In the genomic region with DNA sequence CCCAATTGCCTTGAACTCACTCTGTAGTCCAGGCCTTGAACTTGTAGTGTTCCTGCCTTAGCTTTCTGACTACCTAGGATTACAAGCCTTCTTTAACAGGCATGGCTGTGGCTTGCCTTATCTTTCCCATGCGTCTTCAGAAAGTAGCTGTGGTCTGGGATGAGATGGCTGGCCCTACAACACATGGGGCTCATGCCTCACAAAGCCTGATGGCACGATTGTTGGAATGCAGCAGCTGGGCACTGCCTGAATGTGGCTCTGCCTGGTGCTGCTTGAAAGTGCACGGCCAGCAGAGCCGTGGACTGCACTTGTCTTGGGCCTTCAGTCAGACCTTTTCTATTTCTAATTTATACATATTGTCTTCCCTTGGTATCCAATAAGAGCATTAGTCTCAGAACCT, we compare ENCODE assay signal across 19 mouse cellular contexts. TPM values are rescaled to one million over a fixed set of nuclear protein-coding genes. Genes with fewer than 3 reads are reported as not detected.
DNase-seq lines count a peak whose midpoint lies in the region; ATAC-seq and TF ChIP-seq lines count a peak whose summit lies in the region.
"Had no signal": no experiment of that assay in that cellular context is flagged by ENCODE, and none has a peak within 500 bp of the region (broad histone marks: within the 10 kb centered on the region; RNA-seq: fewer than 3 reads in every experiment).

No protein-coding gene starts in this region.

- H3K9ac ChIP-seq in liver, embryonic 13.5 days = no peak overlapping the region
- H3K9ac ChIP-seq in liver, postnatal 0 days (replicated peaks) = no peak overlapping the region
- H3K9ac ChIP-seq in midbrain, postnatal 0 days (replicated peaks; ENCODE audit: low read length, poor library complexity, severe bottlenecking) = no peak overlapping the region
- H3K9ac ChIP-seq: embryonic facial prominence, embryonic 12.5 days; forebrain, embryonic 13.5 days; forebrain, embryonic 15.5 days had no signal

- no peak overlapping the region for H3K4me3 ChIP-seq in liver, embryonic 13.5 days (replicated peaks)
- H3K4me3 ChIP-seq in liver, postnatal 0 days (ENCODE audit: low read depth, low read length) = no peak overlapping the region
- no peak overlapping the region for H3K4me3 ChIP-seq in myocyte
- H3K4me3 ChIP-seq in midbrain, postnatal 0 days (ENCODE audit: low read depth, low read length) = no peak overlapping the region
- H3K4me3 ChIP-seq: embryonic facial prominence, embryonic 10.5 days; embryonic facial prominence, embryonic 12.5 days; forebrain, embryonic 13.5 days; forebrain, embryonic 15.5 days had no signal

- peaks cover 64% of the 10 kb centered on the region for H3K36me3 ChIP-seq in liver, embryonic 13.5 days
- H3K36me3 ChIP-seq in liver, postnatal 0 days (replicated peaks; ENCODE audit: insufficient read depth, low read length) = peaks cover 40% of the 10 kb centered on the region
- no peaks in the 10 kb centered on the region for H3K36me3 ChIP-seq in myocyte (ENCODE audit: control insufficient read depth, insufficient read depth)
- H3K36me3 ChIP-seq in midbrain, postnatal 0 days (ENCODE audit: insufficient read depth, low read length) = peaks cover 27% of the 10 kb centered on the region

- intact Hi-C loops in heart, postnatal 10 days (cut with DNase I) = no loop called here

- H3ac ChIP-seq in myocyte (ENCODE audit: control insufficient read depth, insufficient read length) = no peak overlapping the region

- no peaks in the 10 kb centered on the region for H3K79me2 ChIP-seq in myocyte (ENCODE audit: control insufficient read depth, insufficient read depth)

- peaks cover 16% of the 10 kb centered on the region for H3K4me1 ChIP-seq in liver, embryonic 13.5 days (replicated peaks)
- H3K4me1 ChIP-seq in liver, postnatal 0 days (ENCODE audit: insufficient read depth) = no peaks in the 10 kb centered on the region
- H3K4me1 ChIP-seq in midbrain, postnatal 0 days (ENCODE audit: insufficient read depth, low read length) = no peaks in the 10 kb centered on the region
- H3K4me1 ChIP-seq: embryonic facial prominence, embryonic 10.5 days; embryonic facial prominence, embryonic 12.5 days; forebrain, embryonic 13.5 days; forebrain, embryonic 15.5 days had no signal

- H3K27me3 ChIP-seq in liver, embryonic 13.5 days = no peaks in the 10 kb centered on the region
- no peaks in the 10 kb centered on the region for H3K27me3 ChIP-seq in liver, postnatal 0 days (ENCODE audit: insufficient read depth, low read length)
- H3K27me3 ChIP-seq in myocyte (ENCODE audit: control insufficient read depth, insufficient read depth, insufficient read length) = no peaks in the 10 kb centered on the region
- H3K27me3 ChIP-seq in midbrain, postnatal 0 days (ENCODE audit: insufficient read depth, low read length) = no peaks in the 10 kb centered on the region
- H3K27me3 ChIP-seq: embryonic facial prominence, embryonic 12.5 days; forebrain, embryonic 13.5 days; forebrain, embryonic 15.5 days had no signal

- ATAC-seq in liver, embryonic 13.5 days (ENCODE audit: low read depth) = peak; percentile 43; the same call in 1 of the 2 replicates
- no peak for ATAC-seq in liver, postnatal 0 days
- ATAC-seq in megakaryocyte progenitor cell, adult 5-6 weeks (replicated peaks; ENCODE audit: poor library complexity) = peak; percentile 69
- no peak for ATAC-seq in midbrain, postnatal 0 days (ENCODE audit: low FRiP score)
- ATAC-seq: forebrain, embryonic 13.5 days; forebrain, embryonic 15.5 days had no signal

- no peak for TF ChIP-seq CTCF in liver, postnatal 0 days (IDR thresholded peaks at IDR 0.05; ENCODE audit: low read depth)
- no peak for TF ChIP-seq CTCF in midbrain, postnatal 0 days (IDR thresholded peaks at IDR 0.05)

- no peak for DNase-seq in liver, embryonic 13.5 days
- DNase-seq in liver, postnatal 0 days = no peak
- DNase-seq in midbrain, postnatal 0 days (ENCODE audit: low spot score) = no peak
- DNase-seq in heart, postnatal 10 days = no peak
- DNase-seq: adrenal gland, adult 2 months; adrenal gland, postnatal 10 days; adrenal gland, postnatal 25 days; cerebellum, adult 11 months; cerebellum, adult 18-20 months; cerebellum, adult 8-10 months; cerebellum, adult 9-11 months; cerebellum, postnatal 14 days; cerebellum, postnatal 36 days had no signal

- H3K9me3 ChIP-seq in liver, embryonic 13.5 days (replicated peaks) = no peaks in the 10 kb centered on the region
- no peaks in the 10 kb centered on the region for H3K9me3 ChIP-seq in liver, postnatal 0 days (ENCODE audit: low read length)
- H3K9me3 ChIP-seq in midbrain, postnatal 0 days (ENCODE audit: low read length) = no peaks in the 10 kb centered on the region
- H3K9me3 ChIP-seq: embryonic facial prominence, embryonic 10.5 days; embryonic facial prominence, embryonic 12.5 days; forebrain, embryonic 13.5 days; forebrain, embryonic 15.5 days had no signal

- TF ChIP-seq EP300 in liver, postnatal 0 days (IDR thresholded peaks at IDR 0.05; ENCODE audit: low read depth) = no peak

- WGBS in liver, embryonic 13.5 days (ENCODE audit: insufficient replicate concordance) = 56% methylated on average over 4 of the region's 4 CpGs
- WGBS in liver, postnatal 0 days (ENCODE audit: insufficient replicate concordance) = 61% methylated on average over 4 of the region's 4 CpGs
- WGBS in midbrain, postnatal 0 days = 84% methylated on average over 4 of the region's 4 CpGs

- H3K27ac ChIP-seq in liver, embryonic 13.5 days = peak overlapping the region; percentile 39; the same call in 1 of the 2 replicates
- H3K27ac ChIP-seq in liver, postnatal 0 days (ENCODE audit: low read depth) = no peak overlapping the region
- no peak overlapping the region for H3K27ac ChIP-seq in midbrain, postnatal 0 days (ENCODE audit: low read depth, low read length)
- H3K27ac ChIP-seq: embryonic facial prominence, embryonic 10.5 days; embryonic facial prominence, embryonic 12.5 days; forebrain, embryonic 13.5 days; forebrain, embryonic 15.5 days had no signal

- no peak for TF ChIP-seq POLR2A in myocyte (IDR thresholded peaks at IDR 0.05; ENCODE audit: insufficient read length, low read depth)

- no peak overlapping the region for H3K4me2 ChIP-seq in liver, embryonic 13.5 days
- no peak overlapping the region for H3K4me2 ChIP-seq in liver, postnatal 0 days (ENCODE audit: low read depth, low read length)
- H3K4me2 ChIP-seq in myocyte (ENCODE audit: low read depth) = no peak overlapping the region
- no peak overlapping the region for H3K4me2 ChIP-seq in midbrain, postnatal 0 days (ENCODE audit: low read depth, low read length, poor library complexity, severe bottlenecking)
- H3K4me2 ChIP-seq: embryonic facial prominence, embryonic 12.5 days; forebrain, embryonic 13.5 days; forebrain, embryonic 15.5 days had no signal

TF ChIP-seq in myocyte, 11 proteins besides CTCF, POLR2A, EP300 and RAD21 (continues in another document):
- no peak for TF ChIP-seq REST (IDR thresholded peaks at IDR 0.05; ENCODE audit: insufficient read depth, insufficient read length)

RNA-seq across cellular contexts. Expression of a gene that starts 9.0 kb away (rescaled TPM):
- polyA plus RNA-seq in liver, embryonic 13.5 days (2015; fragmentation: Nextera tagmentation; extraction: Ambion mirVana) = 44.7 and 48.6 TPM in 2 replicates
- polyA plus RNA-seq in liver, postnatal 0 days (2015; fragmentation: Nextera tagmentation; extraction: Ambion mirVana) = 139 and 141 TPM in 2 replicates
- 17.4 and 19.0 TPM in 2 replicates for total RNA-seq in megakaryocyte progenitor cell, adult 5-6 weeks (2015)
- total RNA-seq in megakaryocyte progenitor cell, adult 5-6 weeks (2017) = 27.8 TPM in 2 replicates
- 20.9 TPM for polyA plus RNA-seq in myocyte (2012; fragmentation: generic; extraction: Trizol)
- 22.1 and 30.5 TPM in 2 replicates for total RNA-seq in midbrain, postnatal 0 days (2014; rRNA removed)
- polyA plus RNA-seq in midbrain, postnatal 0 days (2015; fragmentation: Nextera tagmentation; extraction: Ambion mirVana) = 33.2 and 35.3 TPM in 2 replicates
- 10 to 100 TPM; 31.7 to 32.8 TPM for total RNA-seq in heart, postnatal 10 days (2021)

RNA-seq across cellular contexts. Expression of a gene that starts 12.8 kb away (rescaled TPM):
- polyA plus RNA-seq in liver, embryonic 13.5 days (2015; fragmentation: Nextera tagmentation; extraction: Ambion mirVana) = 84.1 and 90.4 TPM in 2 replicates
- polyA plus RNA-seq in liver, postnatal 0 days (2015; fragmentation: Nextera tagmentation; extraction: Ambion mirVana) = 30.6 and 31.2 TPM in 2 replicates
- total RNA-seq in megakaryocyte progenitor cell, adult 5-6 weeks (2015) = 248 and 250 TPM in 2 replicates
- 130 and 139 TPM in 2 replicates for total RNA-seq in megakaryocyte progenitor cell, adult 5-6 weeks (2017)
- 2.3 TPM for polyA plus RNA-seq in myocyte (2012; fragmentation: generic; extraction: Trizol)
- total RNA-seq in midbrain, postnatal 0 days (2014; rRNA removed) = 29.5 and 31.7 TPM in 2 replicates
- polyA plus RNA-seq in midbrain, postnatal 0 days (2015; fragmentation: Nextera tagmentation; extraction: Ambion mirVana) = 56.2 and 61.4 TPM in 2 replicates
- total RNA-seq in heart, postnatal 10 days (2021) = 1 to 10 TPM; 6.9 TPM

RNA-seq across cellular contexts. Expression of a gene that starts 17.0 kb away (rescaled TPM):
- polyA plus RNA-seq in liver, embryonic 13.5 days (2015; fragmentation: Nextera tagmentation; extraction: Ambion mirVana) = 469 and 494 TPM in 2 replicates
- 133 and 149 TPM in 2 replicates for polyA plus RNA-seq in liver, postnatal 0 days (2015; fragmentation: Nextera tagmentation; extraction: Ambion mirVana)
- 12.3 and 22.4 TPM in 2 replicates for total RNA-seq in megakaryocyte progenitor cell, adult 5-6 weeks (2015)
- 14.0 and 30.8 TPM in 2 replicates for total RNA-seq in megakaryocyte progenitor cell, adult 5-6 weeks (2017)
- polyA plus RNA-seq in myocyte (2012; fragmentation: generic; extraction: Trizol) = 0.10 TPM
- 0.52 TPM in 1 of 2 replicates, not detected in the other for total RNA-seq in midbrain, postnatal 0 days (2014; rRNA removed)
- polyA plus RNA-seq in midbrain, postnatal 0 days (2015; fragmentation: Nextera tagmentation; extraction: Ambion mirVana) = 0.36 and 0.52 TPM in 2 replicates
- total RNA-seq in heart, postnatal 10 days (2021) = under 1 TPM; 0.17 to 0.22 TPM

RNA-seq across cellular contexts. Expression of a gene that starts 23.6 kb away (rescaled TPM):
- 9.3 and 10.4 TPM in 2 replicates for polyA plus RNA-seq in liver, embryonic 13.5 days (2015; fragmentation: Nextera tagmentation; extraction: Ambion mirVana)
- 15.4 and 16.0 TPM in 2 replicates for polyA plus RNA-seq in liver, postnatal 0 days (2015; fragmentation: Nextera tagmentation; extraction: Ambion mirVana)
- total RNA-seq in megakaryocyte progenitor cell, adult 5-6 weeks (2015) = 16.8 and 23.7 TPM in 2 replicates
- total RNA-seq in megakaryocyte progenitor cell, adult 5-6 weeks (2017) = 52.7 and 73.5 TPM in 2 replicates
- polyA plus RNA-seq in myocyte (2012; fragmentation: generic; extraction: Trizol) = 9.2 TPM
- total RNA-seq in midbrain, postnatal 0 days (2014; rRNA removed) = 4.3 and 5.7 TPM in 2 replicates
- 6.7 and 8.2 TPM in 2 replicates for polyA plus RNA-seq in midbrain, postnatal 0 days (2015; fragmentation: Nextera tagmentation; extraction: Ambion mirVana)
- 1 to 10 TPM; 6.4 to 7.3 TPM for total RNA-seq in heart, postnatal 10 days (2021)

RNA-seq across cellular contexts. Expression of a gene that starts 27.9 kb away (rescaled TPM):
- 82.3 and 83.1 TPM in 2 replicates for polyA plus RNA-seq in liver, embryonic 13.5 days (2015; fragmentation: Nextera tagmentation; extraction: Ambion mirVana)
- 30.3 and 33.6 TPM in 2 replicates for polyA plus RNA-seq in liver, postnatal 0 days (2015; fragmentation: Nextera tagmentation; extraction: Ambion mirVana)
- 33.3 and 51.2 TPM in 2 replicates for total RNA-seq in megakaryocyte progenitor cell, adult 5-6 weeks (2015)
- 173 and 193 TPM in 2 replicates for total RNA-seq in megakaryocyte progenitor cell, adult 5-6 weeks (2017)
- 73.3 TPM for polyA plus RNA-seq in myocyte (2012; fragmentation: generic; extraction: Trizol)
- 74.8 and 84.6 TPM in 2 replicates for total RNA-seq in midbrain, postnatal 0 days (2014; rRNA removed)
- polyA plus RNA-seq in midbrain, postnatal 0 days (2015; fragmentation: Nextera tagmentation; extraction: Ambion mirVana) = 92.7 and 103 TPM in 2 replicates
- 10 to 100 TPM; 31.7 to 32.5 TPM for total RNA-seq in heart, postnatal 10 days (2021)

Comparison
In these comparisons a context has a peak if more than half of its experiments do, and no peak if none do; other contexts are left out.
1. ATAC-seq: peak in liver, embryonic 13.5 days (single experiment) and megakaryocyte progenitor cell, adult 5-6 weeks (single experiment); none in liver, postnatal 0 days (single experiment) and midbrain, postnatal 0 days (single experiment).
2. RNA of a gene that starts 17.0 kb away (polyA plus RNA-seq): 469 to 494 TPM in liver, embryonic 13.5 days and 133 to 149 TPM in liver, postnatal 0 days; 0.36 to 0.52 TPM in midbrain, postnatal 0 days and 0.10 TPM in myocyte (single experiment); every median in the first group is over 10 times any median in the second.